Mouse (Mus musculus) left cerebral cortex, adult 8-10 months (tissue): ENCODE data around the gene M6pr. TPM values are rescaled to one million over a fixed set of nuclear protein-coding genes. Genes with fewer than 3 reads are reported as not detected.
"Not testable (repeated sequence)": the region's sequence is repeated elsewhere in the genome, so short reads cannot be mapped to it uniquely, and the experiment has no call there.

Experiments
- DNase-seq, 2 experiments: peaks; one replicate each; pipeline ENCODE4 v3.0.0; 2022; ENCODE audit warnings: low spot score in 2 of 2
- total RNA-seq, 4 experiments: library from RNA; stranded (reverse); gene quantifications; 2 replicates each; pipeline ENCODE4 v1.2.4; 2022

Gene M6pr
- total RNA-seq, 4 experiments from 2014 or later, result 81.3 to 84.8 (median 82.9) TPM

- peak; percentile 11 to 18 for DNase-seq
Observed at GRCm38 (mm10) chr6:122340349-122341000, 32.0 kb downstream of the M6pr start, which contains the start of gene Phc1. TSS of gene Phc1 (minus strand) at chr6:122340561.

DNA sequence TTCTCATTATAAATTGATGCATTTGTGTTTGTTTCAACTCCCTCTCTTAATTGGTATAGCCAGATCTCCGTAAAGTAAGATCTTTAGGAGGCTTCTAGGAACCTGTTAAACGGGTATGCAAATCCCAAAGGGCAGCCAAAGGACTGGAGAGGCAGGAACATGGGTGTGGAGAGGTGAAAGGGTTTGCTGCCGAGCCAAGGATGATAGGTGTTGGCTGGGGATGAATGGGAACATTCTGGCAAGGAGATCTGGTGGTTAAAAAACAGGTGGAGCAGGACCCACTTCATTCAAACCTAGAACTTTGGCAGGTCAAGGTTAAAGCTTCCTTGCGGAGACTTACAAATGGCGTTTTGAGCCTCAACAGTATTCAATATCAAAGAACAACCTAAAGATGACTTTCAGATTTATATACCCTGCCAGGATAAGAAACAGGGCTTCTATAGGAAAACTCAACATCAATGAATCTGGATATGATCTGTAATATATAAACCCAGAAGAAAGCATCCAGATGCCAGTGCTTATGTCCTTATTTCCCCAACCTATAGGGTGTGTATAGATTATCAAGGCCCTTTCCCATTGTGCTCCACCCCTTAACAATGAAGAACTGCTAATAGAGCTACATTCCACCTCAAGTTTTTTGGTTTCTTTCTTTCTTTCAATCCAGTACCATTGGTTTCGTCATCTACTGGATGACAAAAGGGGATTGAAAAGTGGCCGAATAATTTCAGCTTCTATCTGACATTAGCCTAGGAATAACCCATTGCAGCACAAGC, 32.7 kb downstream of the M6pr start:
- no peak for DNase-seq

DNA sequence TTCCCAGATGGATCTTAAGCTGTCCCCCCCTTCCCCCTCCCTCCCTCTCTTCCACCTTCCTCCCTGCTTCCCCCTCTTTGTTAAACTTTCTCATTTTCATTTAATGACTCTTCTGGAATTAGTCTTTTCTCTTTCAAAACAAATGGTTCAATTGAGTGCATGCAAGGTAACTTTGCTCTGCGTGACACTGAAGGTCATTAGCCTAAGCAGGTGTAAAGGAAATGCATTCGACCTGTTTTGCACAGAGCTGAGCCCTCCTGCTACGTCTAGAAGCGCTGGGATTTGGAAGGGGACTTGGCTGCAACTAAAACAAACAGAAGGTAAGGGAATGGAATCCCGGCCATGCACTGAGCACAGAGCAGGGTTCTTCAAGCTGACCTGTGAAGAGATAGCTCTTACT, 33.6 kb downstream of the M6pr start:
- no peak for DNase-seq

- no peak for DNase-seq
Observed at GRCm38 (mm10) chr6:122343719-122344118, 35.2 kb downstream of the M6pr start.

DNA sequence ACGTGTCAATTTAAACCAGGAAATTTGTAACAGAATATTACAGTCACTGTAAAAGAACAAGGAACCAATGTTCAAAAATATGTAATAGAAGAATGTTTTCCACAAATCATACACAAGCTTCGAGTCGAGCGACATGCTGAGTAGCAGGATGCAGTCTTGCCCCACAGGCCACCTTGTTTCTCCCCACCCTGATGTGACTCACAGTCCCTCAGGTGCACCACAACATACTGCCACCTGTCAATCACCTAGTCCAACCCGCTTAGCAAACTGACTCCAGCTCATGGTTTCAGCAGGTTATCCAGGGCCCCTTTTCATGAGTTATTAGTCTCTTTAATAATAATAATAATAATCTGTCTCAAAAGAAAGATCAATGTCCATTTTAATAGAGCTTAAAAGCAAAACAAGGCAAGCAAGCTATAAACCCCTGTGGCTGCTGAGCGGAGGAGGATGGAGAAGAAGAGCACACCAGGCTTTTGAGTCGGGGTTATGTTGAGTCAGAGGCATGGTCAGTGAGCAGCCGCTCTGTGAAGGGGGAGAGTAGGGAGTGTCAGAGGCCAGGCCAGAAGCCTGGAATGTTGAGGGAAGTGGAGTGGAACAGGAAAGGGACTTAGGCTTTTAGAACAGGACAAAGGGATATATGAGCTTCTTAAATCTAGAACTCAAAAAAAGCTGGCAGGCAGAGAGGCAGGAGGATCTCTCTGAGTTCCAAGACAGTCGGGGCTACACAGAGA, 36.0 kb downstream of the M6pr start:
- no peak for DNase-seq

DNA sequence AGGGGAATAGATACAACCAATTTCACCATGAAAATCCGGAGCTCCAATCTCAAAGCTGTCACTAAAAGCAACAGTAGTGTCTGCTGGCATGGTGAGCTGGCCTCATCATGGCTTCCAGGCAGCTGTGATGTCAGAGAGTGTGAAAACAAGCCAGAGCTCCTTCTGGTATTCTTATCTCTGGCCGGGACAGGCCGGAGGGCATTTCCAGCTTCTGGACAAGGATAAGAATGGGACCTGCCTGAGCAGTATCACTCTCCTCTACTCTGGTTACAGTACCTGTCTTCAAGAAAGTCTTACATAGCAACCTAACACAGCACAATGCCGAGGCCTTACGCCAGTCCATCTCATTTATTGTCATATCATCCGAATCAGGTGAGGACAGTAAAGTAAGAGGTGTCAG, 37.2 kb downstream of the M6pr start:
- DNase-seq, result no peak

GRCm38 (mm10) chr6:122346399-122346798, 37.9 kb downstream of the M6pr start:
- DNase-seq, result no peak

GRCm38 (mm10) chr6:122347326-122347725, 38.8 kb downstream of the M6pr start:
- DNase-seq, result not testable (repeated sequence)

DNA sequence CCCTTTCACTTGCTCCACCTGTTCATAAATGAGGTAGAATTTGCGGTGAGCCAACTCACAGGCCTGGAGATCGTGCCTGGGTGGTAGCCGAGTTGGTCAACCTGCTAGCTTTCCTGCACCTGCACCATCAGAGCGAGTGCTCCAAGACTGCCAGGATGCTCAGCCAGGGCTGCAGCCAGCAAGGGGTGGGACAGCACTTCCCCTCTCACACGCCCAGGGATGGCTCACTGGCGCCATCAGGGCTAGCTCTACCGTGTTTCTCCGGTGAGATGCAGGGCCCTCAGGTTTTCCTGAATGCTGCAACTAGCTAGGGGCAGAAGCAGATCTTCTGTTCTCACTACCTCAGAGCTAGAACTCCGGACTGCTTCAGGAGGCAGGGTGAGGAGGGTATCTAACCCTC, 47.4 kb downstream of the M6pr start:
- no peak for DNase-seq

GRCm38 (mm10) chr6:122357089-122357488, 48.6 kb downstream of the M6pr start:
- no peak for DNase-seq

- no peak for DNase-seq
Observed at GRCm38 (mm10) chr6:122365706-122366105, 57.2 kb downstream of the M6pr start.

- no peak for DNase-seq
Observed at GRCm38 (mm10) chr6:122366287-122366686, 57.8 kb downstream of the M6pr start.

- no peak for DNase-seq
Observed at GRCm38 (mm10) chr6:122366976-122367375, 58.5 kb downstream of the M6pr start.

Other genes starting within 250 kb of the M6pr start
- under 1 TPM in 1 of 4 experiments, not detected in 3; 0.26 TPM for gene Klrg1, start 25.8 kb upstream of the M6pr start, total RNA-seq
- 10 to 100 TPM; 52.8 to 60.3 (median 57.5) TPM for gene Phc1, start 31.8 kb downstream of the M6pr start, total RNA-seq
- gene Rimklb, start 190.0 kb downstream of the M6pr start, total RNA-seq, result 10 to 100 TPM; 59.9 to 73.3 (median 65.8) TPM
- 1 to 10 TPM in 1 of 4 experiments, not detected in 3; 1.3 TPM for gene Mfap5, start 197.1 kb downstream of the M6pr start, total RNA-seq
- not detected for gene Aicda, start 245.1 kb downstream of the M6pr start, total RNA-seq